Mouse (Mus musculus) neural tube, embryonic 11.5 days (tissue): ENCODE data around the gene Mad1l1. TPM values are rescaled to one million over a fixed set of nuclear protein-coding genes. Genes with fewer than 3 reads are reported as not detected.

ENCODE experiments used
- ATAC-seq: fragments of 200-750 bp; cut with Nextera tagmentation; 2 replicates; pipeline ENCODE4 v1.8.0; 2017; ENCODE audit warnings: moderate number of reproducible peaks, mild to moderate bottlenecking, moderate TSS enrichment, moderate library complexity; ENCODE audit not compliant: insufficient read depth, low FRiP score, low TSS enrichment
- DNase-seq: peaks from one replicate; pipeline ENCODE4 v3.0.0-alpha.2; 2015; ENCODE audit warnings: low spot score
- H3K27ac ChIP-seq: fragments of 300-500 bp; sonication (generic); 2 replicates; pipeline ENCODE4 v1.5.1; 2014; ENCODE audit warnings: low read depth, mild to moderate bottlenecking, low read length
- H3K27me3 ChIP-seq: fragments of 300-500 bp; sonication (generic); 2 replicates; pipeline ENCODE4 v1.6.1; 2014; ENCODE audit warnings: mild to moderate bottlenecking, low read length, mixed read lengths; ENCODE audit not compliant: control insufficient read depth, insufficient read depth
- H3K36me3 ChIP-seq: fragments of 300-500 bp; sonication (generic); 2 replicates; pipeline ENCODE4 v1.6.1; 2014; ENCODE audit warnings: mild to moderate bottlenecking, low read length, moderate library complexity, mixed read lengths; ENCODE audit not compliant: control insufficient read depth, insufficient read depth
- H3K4me1 ChIP-seq: fragments of 300-500 bp; sonication (generic); 2 replicates; pipeline ENCODE4 v1.6.1; 2014; ENCODE audit warnings: low read length, mixed read lengths; ENCODE audit not compliant: control insufficient read depth, insufficient read depth
- H3K4me2 ChIP-seq: fragments of 300-500 bp; sonication (generic); 2 replicates; pipeline ENCODE4 v1.6.1; 2014; ENCODE audit warnings: low read depth, mild to moderate bottlenecking, moderate library complexity
- H3K4me3 ChIP-seq: fragments of 300-500 bp; sonication (generic); 2 replicates; pipeline ENCODE4 v1.5.1; 2014; ENCODE audit warnings: low read depth, low read length
- H3K9ac ChIP-seq: fragments of 300-500 bp; sonication (generic); 2 replicates; pipeline ENCODE4 v1.6.1; 2014; ENCODE audit warnings: mild to moderate bottlenecking, low read length
- H3K9me3 ChIP-seq: fragments of 300-500 bp; sonication (generic); 2 replicates; pipeline ENCODE4 v1.6.1; 2016; ENCODE audit warnings: low read length; ENCODE audit not compliant: control insufficient read depth
- WGBS: fragments of 180-500 bp; shearing (Covaris S2); extraction: QIAGEN DNeasy Blood & Tissue Kit; methylation state at CpG from one replicate; pipeline ENCODE4 v1.1.7; 2014; 5-methylcytosine and 5-hydroxymethylcytosine counted together
- polyA plus RNA-seq: library from polyadenylated mRNA; unstranded; fragments of >200 nt; fragmentation: Nextera tagmentation; extraction: Ambion mirVana; gene quantifications from 2 replicates; pipeline ENCODE4 v1.2.1, GENCODE M21; 2014

Mad1l1 gene
- polyA plus RNA-seq, 1 experiment from 2014 or later, result 51.9 TPM

DNA sequence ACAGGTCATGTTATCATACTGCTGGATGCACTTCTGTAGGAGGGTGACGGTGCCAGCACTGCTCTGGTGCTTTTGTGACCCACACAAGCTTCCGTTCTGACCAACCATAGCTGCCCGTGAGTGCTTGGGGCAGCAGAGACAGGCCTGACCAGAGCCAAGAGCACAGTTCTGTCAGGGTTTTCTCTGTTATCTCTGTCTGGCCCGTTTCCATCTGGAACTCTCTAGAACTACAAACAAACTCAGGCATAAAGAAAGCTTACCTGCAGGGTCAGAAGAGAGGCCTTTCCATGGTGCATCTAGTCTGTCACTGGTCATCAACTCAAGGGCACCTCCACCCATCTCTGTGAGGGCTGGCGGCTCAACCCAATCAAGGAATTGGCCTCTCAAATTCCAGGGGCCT, 171.2 kb downstream of the Mad1l1 start:
- Histone ChIP-seq H3K4me1 (0 out of 2 replicates have a peak, but pooled peaks cover 3% of the 10 kb centered on the region), H3K9me3 (no peaks in the 10 kb centered on the region), H3K4me3 (no peak overlapping the region), H3K4me2 (no peak overlapping the region), H3K9ac (no peak overlapping the region), H3K36me3 (no peaks in the 10 kb centered on the region), H3K27ac (no peak overlapping the region), H3K27me3 (no peaks in the 10 kb centered on the region)
- ATAC-seq (no peak), DNase-seq (no peak)
- 92% methylated on average over 5 of the region's 5 CpGs for WGBS

DNA sequence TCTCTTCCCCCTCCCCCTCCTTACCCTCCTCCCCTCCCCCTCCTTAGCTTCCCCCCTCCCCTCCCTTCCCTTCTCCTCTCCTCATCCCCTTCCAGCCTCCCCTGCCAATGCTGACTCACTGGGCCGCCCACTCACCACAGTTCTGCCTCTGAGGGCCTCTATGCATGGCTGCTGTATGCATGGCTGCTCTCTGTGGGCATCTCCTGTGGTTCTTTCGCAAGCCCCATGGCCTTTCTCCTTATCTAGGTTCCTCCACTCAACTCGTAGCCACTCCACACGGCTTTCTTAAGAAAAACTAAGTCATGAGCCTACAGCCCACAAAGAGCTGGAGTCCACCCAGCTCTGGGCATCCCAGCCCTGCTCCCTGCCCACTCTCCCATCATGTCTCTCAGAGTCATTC, 172.1 kb downstream of the Mad1l1 start:
- no peak overlapping the region for H3K4me3 ChIP-seq
- no peak overlapping the region for H3K27ac ChIP-seq
- H3K36me3 ChIP-seq, result no peaks in the 10 kb centered on the region
- H3K27me3 ChIP-seq, result no peaks in the 10 kb centered on the region
- 0 out of 2 replicates have a peak, but pooled peaks cover 3% of the 10 kb centered on the region for H3K4me1 ChIP-seq
- DNase-seq (no peak), ATAC-seq (no peak)
- no peak overlapping the region for H3K9ac ChIP-seq
- no peak overlapping the region for H3K4me2 ChIP-seq
- 92% methylated on average over 4 of the region's 4 CpGs for WGBS
- no peaks in the 10 kb centered on the region for H3K9me3 ChIP-seq

DNA sequence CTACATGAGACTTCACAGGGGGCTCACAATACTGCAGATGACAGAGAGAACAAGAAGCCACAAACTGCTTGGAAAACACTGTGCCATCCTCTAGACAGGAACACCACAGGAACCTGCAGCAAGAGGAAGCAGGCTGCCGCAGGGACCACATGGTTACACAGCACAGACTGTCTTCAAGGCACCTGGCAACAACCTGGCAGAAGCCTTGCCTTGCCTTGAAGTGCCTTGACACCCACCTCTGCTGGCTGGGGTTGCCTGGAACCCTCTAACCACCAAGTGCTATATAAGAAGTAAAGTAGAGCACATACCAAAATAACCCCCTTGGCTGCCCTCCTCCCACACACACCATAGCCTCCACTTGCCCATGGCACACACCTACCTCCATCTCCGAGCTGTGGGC, 177.8 kb downstream of the Mad1l1 start:
- H3K4me3 ChIP-seq, result no peak overlapping the region
- WGBS, result 85% methylated on average over 2 of the region's 2 CpGs
- ATAC-seq, result no peak

DNA sequence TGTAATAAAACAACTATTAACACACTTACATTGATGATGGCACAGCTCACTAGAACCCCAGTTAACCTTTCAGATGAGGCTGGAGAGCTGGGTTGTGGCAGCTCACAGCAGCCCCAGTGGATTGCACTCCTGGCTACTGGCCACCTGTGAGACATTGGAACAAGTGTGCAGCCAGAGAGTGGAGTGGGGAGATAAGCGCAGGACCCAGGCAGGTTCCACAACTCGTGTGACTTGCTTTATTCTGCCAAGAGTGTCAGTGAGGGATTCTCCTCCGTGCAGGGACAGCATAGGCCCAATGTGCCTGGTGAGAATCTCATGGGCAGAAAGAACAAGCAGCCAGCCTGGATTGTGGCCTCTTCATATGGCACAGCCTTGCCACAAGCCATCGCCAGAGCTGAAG, 180.0 kb downstream of the Mad1l1 start:
- Histone ChIP-seq H3K4me3 (no peak overlapping the region), H3K27me3 (no peaks in the 10 kb centered on the region), H3K9ac (no peak overlapping the region), H3K9me3 (no peaks in the 10 kb centered on the region), H3K27ac (no peak overlapping the region), H3K4me2 (no peak overlapping the region), H3K36me3 (no peaks in the 10 kb centered on the region), H3K4me1 (no peaks in the 10 kb centered on the region)
- ATAC-seq (no peak), DNase-seq (no peak)
- WGBS, result 85% methylated on average over 4 of the region's 4 CpGs

More for the DNA sequence above, 177.8 kb downstream of the Mad1l1 start:
- no peaks in the 10 kb centered on the region for H3K9me3 ChIP-seq
- no peak for DNase-seq
- H3K4me2 ChIP-seq, result no peak overlapping the region
- H3K36me3 ChIP-seq, result no peaks in the 10 kb centered on the region
- H3K27ac ChIP-seq, result no peak overlapping the region
- H3K27me3 ChIP-seq, result no peaks in the 10 kb centered on the region
- H3K9ac ChIP-seq, result no peak overlapping the region
- H3K4me1 ChIP-seq, result no peaks in the 10 kb centered on the region

DNA sequence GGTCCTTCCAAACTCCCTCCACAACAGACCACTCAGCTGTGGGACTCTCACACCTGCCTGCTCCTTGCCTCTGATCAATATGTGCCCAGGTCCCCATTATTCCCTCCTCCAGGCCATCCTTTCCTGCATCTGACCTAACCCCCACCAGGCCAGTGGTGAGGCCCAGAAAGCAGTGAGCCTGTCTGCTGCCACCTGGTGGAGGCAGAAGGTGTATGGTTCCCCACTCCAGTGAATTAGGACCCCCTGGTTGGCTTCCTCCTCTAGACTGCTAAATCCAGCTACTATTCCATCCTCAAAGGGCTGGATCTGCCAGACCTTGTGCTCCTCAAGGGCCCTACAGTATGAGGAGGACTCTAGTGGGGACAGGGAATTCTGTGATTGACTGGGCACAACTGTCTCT, 181.1 kb downstream of the Mad1l1 start:
- no peak for ATAC-seq
- Histone ChIP-seq H3K27ac (no peak overlapping the region), H3K4me3 (no peak overlapping the region), H3K9me3 (no peaks in the 10 kb centered on the region), H3K4me1 (no peaks in the 10 kb centered on the region), H3K4me2 (no peak overlapping the region), H3K36me3 (no peaks in the 10 kb centered on the region), H3K9ac (no peak overlapping the region), H3K27me3 (no peaks in the 10 kb centered on the region)
- peak; percentile 71 for DNase-seq

DNA sequence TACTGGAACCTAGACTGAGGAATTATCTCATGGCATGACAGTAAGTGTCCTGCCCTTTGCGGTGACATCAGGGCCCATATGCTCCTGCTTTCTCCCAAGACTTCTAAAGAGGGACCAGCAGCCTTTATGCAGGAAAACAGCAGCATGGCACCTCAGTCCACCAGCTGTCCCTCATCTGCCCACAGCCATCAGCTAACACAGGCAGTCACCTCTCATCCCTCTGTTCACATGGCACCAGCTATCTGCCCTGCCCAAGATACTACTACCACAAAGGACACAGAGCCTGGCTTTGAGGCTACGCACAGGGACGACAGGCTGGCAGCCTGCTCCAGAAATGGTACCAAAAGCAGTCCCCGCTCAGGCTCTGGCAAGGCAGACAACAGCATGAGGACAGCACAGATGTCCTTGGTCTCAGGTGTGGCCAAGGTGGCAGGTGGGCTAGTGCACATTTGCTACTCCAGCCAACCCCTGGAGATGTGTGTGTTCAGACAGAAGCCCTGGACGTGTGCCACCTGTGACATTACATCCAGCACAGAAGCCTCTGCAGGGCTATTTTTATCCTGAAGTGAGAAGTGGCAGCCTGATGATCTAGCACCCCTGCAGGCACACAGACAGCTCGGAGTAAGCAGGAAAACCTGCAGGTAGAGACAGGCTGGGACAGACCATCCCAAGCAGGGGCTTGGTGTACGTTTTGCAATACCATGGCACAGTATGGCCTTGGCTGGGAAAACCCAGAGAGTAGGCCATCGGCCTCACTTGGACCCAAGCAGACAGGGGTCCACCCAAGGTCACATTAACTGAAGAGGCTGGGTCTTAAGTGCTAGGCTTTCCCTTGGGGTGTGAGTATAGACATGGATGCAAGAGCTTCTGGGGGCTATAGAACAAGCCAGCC, 185.4 kb downstream of the Mad1l1 start:
- H3K9ac ChIP-seq, result no peak overlapping the region
- H3K4me3 ChIP-seq, result no peak overlapping the region
- H3K4me1 ChIP-seq, result no peaks in the 10 kb centered on the region
- no peaks in the 10 kb centered on the region for H3K27me3 ChIP-seq
- H3K9me3 ChIP-seq, result no peaks in the 10 kb centered on the region
- ATAC-seq, result no peak
- H3K36me3 ChIP-seq, result no peaks in the 10 kb centered on the region
- DNase-seq, result no peak
- H3K4me2 ChIP-seq, result no peak overlapping the region
- WGBS, result 89% methylated on average over 8 of the region's 8 CpGs
- 0 out of 2 replicates have a peak overlapping the region, but pooled peaks have one; percentile 14 for H3K27ac ChIP-seq

DNA sequence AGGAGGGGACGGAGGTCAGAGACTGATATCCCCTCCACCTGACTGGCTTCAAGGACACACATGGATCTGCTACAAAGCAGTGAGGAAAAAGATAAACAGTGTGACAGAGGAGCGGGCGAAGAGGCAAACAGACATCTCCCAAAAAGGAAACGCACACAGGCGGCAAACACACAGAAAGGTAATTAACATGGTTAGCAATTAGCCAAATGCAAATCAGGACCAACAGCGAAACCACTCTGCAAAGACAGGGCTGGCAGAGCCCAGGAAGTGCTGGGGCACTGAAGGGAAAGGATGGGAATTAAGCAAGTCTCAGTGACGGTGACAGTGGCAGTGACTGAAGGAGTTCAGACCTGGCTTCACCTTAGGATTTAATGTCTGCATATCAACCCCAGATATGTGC, 187.3 kb downstream of the Mad1l1 start:
- no peak overlapping the region for H3K27ac ChIP-seq
- no peak overlapping the region for H3K4me2 ChIP-seq
- no peaks in the 10 kb centered on the region for H3K36me3 ChIP-seq
- no peaks in the 10 kb centered on the region for H3K9me3 ChIP-seq
- no peaks in the 10 kb centered on the region for H3K27me3 ChIP-seq
- ATAC-seq (no peak), DNase-seq (no peak)
- H3K9ac ChIP-seq, result no peak overlapping the region
- H3K4me3 ChIP-seq, result no peak overlapping the region
- WGBS, result 93% methylated on average over 7 of the region's 7 CpGs
- no peaks in the 10 kb centered on the region for H3K4me1 ChIP-seq

DNA sequence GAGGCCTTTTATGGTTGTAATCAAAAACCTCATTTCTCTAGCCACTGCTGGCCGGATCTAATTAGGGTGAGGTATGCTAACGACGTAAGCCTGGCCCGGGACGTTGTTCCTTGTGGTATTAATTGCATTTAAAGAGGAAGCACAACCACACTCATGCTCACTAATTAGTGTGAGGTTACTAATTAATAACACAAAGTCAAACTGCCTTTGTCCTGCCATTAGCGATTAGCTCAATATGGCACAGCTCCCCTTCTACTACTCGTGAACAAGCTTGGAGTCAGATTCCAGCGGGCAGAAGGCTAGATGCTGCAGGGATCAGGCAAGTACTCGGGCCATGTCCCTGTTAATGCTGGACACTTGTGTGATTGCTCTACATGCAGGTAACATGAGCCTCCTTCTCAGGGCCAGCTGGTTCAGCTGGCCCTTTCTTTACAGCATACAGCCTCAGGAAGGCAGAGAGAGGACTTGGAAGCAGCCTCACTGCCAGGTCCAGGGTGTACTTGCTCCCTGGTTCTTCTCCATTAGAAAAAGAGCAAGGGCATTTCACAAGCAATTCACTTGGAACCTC, 192.9 kb downstream of the Mad1l1 start:
- Histone ChIP-seq H3K9ac (no peak overlapping the region), H3K27ac (no peak overlapping the region), H3K27me3 (no peaks in the 10 kb centered on the region), H3K4me2 (no peak overlapping the region), H3K36me3 (no peaks in the 10 kb centered on the region), H3K4me1 (no peaks in the 10 kb centered on the region), H3K9me3 (no peaks in the 10 kb centered on the region), H3K4me3 (no peak overlapping the region)
- no peak for ATAC-seq
- DNase-seq, result no peak
- whole genome bisulfite sequencing, result 56% methylated on average over 9 of the region's 9 CpGs

DNA sequence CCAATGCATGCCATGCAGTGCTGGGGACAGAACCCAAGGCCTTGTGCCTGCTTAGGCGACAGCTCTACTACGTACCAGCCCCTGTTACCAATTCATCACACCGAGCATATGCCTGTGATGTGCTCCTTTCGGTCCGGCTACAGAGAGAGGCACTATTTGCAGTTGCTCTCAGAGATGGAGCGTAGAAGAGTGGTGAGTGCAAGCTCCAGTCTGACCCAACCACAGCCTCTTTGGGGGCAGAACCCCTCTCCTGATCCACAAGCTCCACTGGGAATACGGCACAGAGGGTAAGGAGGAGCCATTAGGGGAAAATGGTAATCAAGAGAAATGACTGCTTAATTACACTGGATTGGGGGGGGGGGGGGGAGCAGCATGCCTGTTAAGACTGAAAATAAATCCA, 193.4 kb downstream of the Mad1l1 start:
- Histone ChIP-seq H3K4me2 (no peak overlapping the region), H3K4me3 (no peak overlapping the region), H3K4me1 (no peaks in the 10 kb centered on the region), H3K9ac (no peak overlapping the region), H3K36me3 (no peaks in the 10 kb centered on the region), H3K27me3 (no peaks in the 10 kb centered on the region), H3K27ac (no peak overlapping the region), H3K9me3 (no peaks in the 10 kb centered on the region)
- ATAC-seq, result no peak
- 82% methylated on average over 7 of the region's 7 CpGs for whole genome bisulfite sequencing
- no peak for DNase-seq
